Mouse (Mus musculus) cerebellum, adult 2 months (tissue): ENCODE results near the gene Olfr680-ps1.

ENCODE experiments used
- CTCF ChIP-seq: fragments of 200-500 bp; IDR thresholded peaks from 2 replicates; pipeline ENCODE4 v1.5.1; 2011; ENCODE audit warnings: low read depth, mild to moderate bottlenecking, control low read depth, low read length, moderate library complexity, borderline replicate concordance; ENCODE audit not compliant: insufficient read depth
- POLR2A ChIP-seq: fragments of 200-500 bp; IDR thresholded peaks from 2 replicates; pipeline ENCODE4 v1.6.1; 2011; ENCODE audit warnings: low read length, control low read depth, borderline replicate concordance; ENCODE audit not compliant: insufficient read depth

DNA sequence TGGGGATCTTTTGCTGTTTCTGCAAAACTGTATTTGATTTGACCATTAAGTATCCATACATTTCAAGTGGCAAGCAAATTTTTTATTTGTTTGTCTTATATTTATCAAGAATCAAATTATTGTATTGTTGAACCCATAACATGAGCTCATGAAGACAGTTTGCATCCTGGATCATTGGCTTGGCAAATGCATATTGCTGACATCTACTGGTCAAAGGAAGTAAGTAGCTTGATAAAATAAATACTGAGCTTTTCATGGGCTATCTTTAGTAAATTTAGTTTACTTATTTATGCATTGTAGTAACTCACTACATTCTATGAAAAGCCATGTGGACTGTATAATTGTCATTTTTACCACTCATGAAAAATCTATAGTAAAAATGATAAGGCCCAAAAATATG is 33.7 kb downstream of the Olfr680-ps1 start:
- no peak for TF ChIP-seq CTCF
- no peak for TF ChIP-seq POLR2A
